Mouse (Mus musculus) stomach, embryonic 14.5 days (tissue): ENCODE data around the gene Zfp3. TPM values are rescaled to one million over a fixed set of nuclear protein-coding genes. Genes with fewer than 3 reads are reported as not detected.
"Not testable (repeated sequence)": the region's sequence is repeated elsewhere in the genome, so short reads cannot be mapped to it uniquely, and the experiment has no call there.

Source experiments
- ATAC-seq: fragments of 200-750 bp; cut with Nextera tagmentation; 2 replicates; pipeline ENCODE4 v1.8.0; 2017; ENCODE audit warnings: low read depth, moderate TSS enrichment; ENCODE audit not compliant: insufficient number of reproducible peaks, insufficient read depth, low FRiP score
- H3K27ac ChIP-seq: fragments of 300-500 bp; sonication (generic); 2 replicates; pipeline ENCODE4 v1.5.1; 2014; ENCODE audit warnings: mild to moderate bottlenecking, low read length, moderate library complexity, mixed read lengths
- H3K27me3 ChIP-seq: fragments of 300-500 bp; sonication (generic); 2 replicates; pipeline ENCODE4 v1.6.1; 2014; ENCODE audit warnings: low read length, control low read depth, mixed read lengths; ENCODE audit not compliant: control insufficient read depth, insufficient read depth
- H3K36me3 ChIP-seq: fragments of 300-500 bp; sonication (generic); 2 replicates; pipeline ENCODE4 v1.6.1; 2014; ENCODE audit warnings: mild to moderate bottlenecking, control low read depth, low read length, moderate library complexity, mixed read lengths; ENCODE audit not compliant: control insufficient read depth, insufficient read depth
- H3K4me1 ChIP-seq: fragments of 300-500 bp; sonication (generic); 2 replicates; pipeline ENCODE4 v1.6.1; 2014; ENCODE audit warnings: low read length, control low read depth, mixed read lengths; ENCODE audit not compliant: control insufficient read depth, insufficient read depth
- H3K4me2 ChIP-seq: fragments of 300-500 bp; sonication (generic); replicated peaks from 2 replicates; pipeline ENCODE4 v1.6.1; 2014; ENCODE audit warnings: low read depth, low read length, control low read depth
- H3K4me3 ChIP-seq: fragments of 300-500 bp; sonication (generic); 2 replicates; pipeline ENCODE4 v1.5.1; 2014; ENCODE audit warnings: low read depth, low read length, control low read depth
- H3K9ac ChIP-seq: fragments of 300-500 bp; sonication (generic); replicated peaks from 2 replicates; pipeline ENCODE4 v1.6.1; 2014; ENCODE audit warnings: low read depth, mild to moderate bottlenecking, control low read depth, low read length, moderate library complexity, mixed read lengths
- H3K9me3 ChIP-seq: fragments of 300-500 bp; sonication (generic); 2 replicates; pipeline ENCODE4 v1.6.1; 2016; ENCODE audit warnings: low read depth, low read length, control low read depth; ENCODE audit not compliant: control insufficient read depth
- WGBS: fragments of 180-500 bp; shearing (Covaris S2); extraction: QIAGEN DNeasy Blood & Tissue Kit; methylation state at CpG from one replicate; pipeline ENCODE4 v1.1.7; 2014; 5-methylcytosine and 5-hydroxymethylcytosine counted together
- polyA plus RNA-seq: library from polyadenylated mRNA; unstranded; fragments of >200 nt; fragmentation: Nextera tagmentation; extraction: Ambion mirVana; gene quantifications from 2 replicates; pipeline ENCODE4 v1.2.1, GENCODE M21; 2014

Gene Zfp3
- polyA plus RNA-seq, 1 experiment from 2014 or later: 4.5 TPM

GRCm38 (mm10) chr11:70747876-70748545 is 16.0 kb upstream of the Zfp3 start:
- no peak for ATAC-seq
- 69% methylated on average over 4 of the region's 4 CpGs for WGBS
- Histone ChIP-seq H3K4me1 (no peaks in the 10 kb centered on the region), H3K27ac (no peak overlapping the region), H3K9me3 (no peaks in the 10 kb centered on the region), H3K9ac (no peak overlapping the region), H3K4me3 (no peak overlapping the region), H3K36me3 (no peaks in the 10 kb centered on the region), H3K4me2 (no peak overlapping the region), H3K27me3 (no peaks in the 10 kb centered on the region)

GRCm38 (mm10) chr11:70752337-70753017 is 11.5 kb upstream of the Zfp3 start:
- no peaks in the 10 kb centered on the region for H3K4me1 ChIP-seq
- H3K9me3 ChIP-seq: no peaks in the 10 kb centered on the region
- H3K4me3 ChIP-seq: no peak overlapping the region
- H3K27me3 ChIP-seq: no peaks in the 10 kb centered on the region
- no peaks in the 10 kb centered on the region for H3K36me3 ChIP-seq
- H3K9ac ChIP-seq: no peak overlapping the region
- no peak overlapping the region for H3K4me2 ChIP-seq
- no peak for ATAC-seq
- WGBS: 72% methylated on average over 4 of the region's 4 CpGs
- no peak overlapping the region for H3K27ac ChIP-seq

GRCm38 (mm10) chr11:70753146-70753545 is 10.9 kb upstream of the Zfp3 start:
- Histone ChIP-seq H3K27ac (no peak overlapping the region), H3K36me3 (no peaks in the 10 kb centered on the region), H3K4me2 (no peak overlapping the region), H3K9ac (no peak overlapping the region), H3K27me3 (no peaks in the 10 kb centered on the region), H3K4me1 (no peaks in the 10 kb centered on the region), H3K9me3 (no peaks in the 10 kb centered on the region), H3K4me3 (no peak overlapping the region)
- ATAC-seq: no peak
- 88% methylated on average over 10 of the region's 10 CpGs for WGBS

- no peak for ATAC-seq
- Histone ChIP-seq H3K4me2 (no peak overlapping the region), H3K9ac (no peak overlapping the region), H3K27ac (no peak overlapping the region), H3K4me1 (no peaks in the 10 kb centered on the region), H3K27me3 (no peaks in the 10 kb centered on the region), H3K4me3 (no peak overlapping the region), H3K36me3 (no peaks in the 10 kb centered on the region), H3K9me3 (no peaks in the 10 kb centered on the region)
- WGBS: 70% methylated on average over 4 of the region's 4 CpGs
These were observed 9.5 kb upstream of the Zfp3 start for GRCm38 (mm10) chr11:70754476-70754875.

GRCm38 (mm10) chr11:70754958-70755357 is 9.1 kb upstream of the Zfp3 start:
- Histone ChIP-seq H3K4me2 (no peak overlapping the region), H3K27ac (no peak overlapping the region), H3K27me3 (no peaks in the 10 kb centered on the region), H3K9ac (no peak overlapping the region), H3K36me3 (no peaks in the 10 kb centered on the region), H3K4me1 (no peaks in the 10 kb centered on the region), H3K9me3 (no peaks in the 10 kb centered on the region), H3K4me3 (no peak overlapping the region)
- ATAC-seq: no peak
- 59% methylated on average over 7 of the region's 7 CpGs for WGBS

- Histone ChIP-seq H3K27me3 (no peaks in the 10 kb centered on the region), H3K4me1 (no peaks in the 10 kb centered on the region), H3K36me3 (no peaks in the 10 kb centered on the region), H3K4me2 (no peak overlapping the region), H3K9ac (no peak overlapping the region), H3K4me3 (no peak overlapping the region), H3K27ac (no peak overlapping the region), H3K9me3 (no peaks in the 10 kb centered on the region)
- no peak for ATAC-seq
- WGBS: 8% methylated on average over 7 of the region's 7 CpGs
These were observed 8.4 kb upstream of the Zfp3 start for GRCm38 (mm10) chr11:70755645-70756044.

- not testable (repeated sequence) for H3K4me1 ChIP-seq, H3K9me3 ChIP-seq, ATAC-seq, H3K27me3 ChIP-seq, H3K27ac ChIP-seq, H3K4me2 ChIP-seq, H3K9ac ChIP-seq, H3K4me3 ChIP-seq, H3K36me3 ChIP-seq
- 71% methylated on average over 3 of the region's 3 CpGs for WGBS
These were observed 3.6 kb upstream of the Zfp3 start for GRCm38 (mm10) chr11:70760446-70760845.

- Histone ChIP-seq H3K27ac (no peak overlapping the region), H3K36me3 (no peaks in the 10 kb centered on the region), H3K4me2 (no peak overlapping the region), H3K9ac (no peak overlapping the region), H3K4me3 (no peak overlapping the region), H3K4me1 (0 out of 2 replicates have a peak, but pooled peaks cover 4% of the 10 kb centered on the region), H3K27me3 (no peaks in the 10 kb centered on the region), H3K9me3 (no peaks in the 10 kb centered on the region)
- WGBS: 87% methylated on average over 9 of the region's 9 CpGs
- ATAC-seq: no peak
These were observed 1.4 kb upstream of the Zfp3 start for GRCm38 (mm10) chr11:70762641-70763040.
